Mouse (Mus musculus) liver, embryonic 16.5 days (tissue): ENCODE data around the gene Trpm1. TPM values are rescaled to one million over a fixed set of nuclear protein-coding genes. Genes with fewer than 3 reads are reported as not detected.

Source experiments
- ATAC-seq: fragments of 200-750 bp; cut with Nextera tagmentation; 2 replicates; pipeline ENCODE4 v1.8.0; 2017; ENCODE audit warnings: low read depth, mild to moderate bottlenecking, moderate number of reproducible peaks, moderate library complexity
- H3K27ac ChIP-seq: fragments of 300-500 bp; sonication (generic); 2 replicates; pipeline ENCODE4 v1.5.1; 2014; ENCODE audit warnings: mild to moderate bottlenecking, low read length
- H3K27me3 ChIP-seq: fragments of 300-500 bp; sonication (generic); 2 replicates; pipeline ENCODE4 v1.6.1; 2014; ENCODE audit warnings: low read depth, low read length, mixed read lengths; ENCODE audit not compliant: control insufficient read depth, insufficient read depth
- H3K36me3 ChIP-seq: fragments of 300-500 bp; sonication (generic); 2 replicates; pipeline ENCODE4 v1.6.1; 2014; ENCODE audit warnings: mild to moderate bottlenecking; ENCODE audit not compliant: control insufficient read depth, insufficient read depth
- H3K4me1 ChIP-seq: fragments of 300-500 bp; sonication (generic); 2 replicates; pipeline ENCODE4 v1.6.1; 2014; ENCODE audit warnings: low read depth, low read length, mixed read lengths; ENCODE audit not compliant: control insufficient read depth
- H3K4me2 ChIP-seq: fragments of 300-500 bp; sonication (generic); 2 replicates; pipeline ENCODE4 v1.6.1; 2014; ENCODE audit warnings: low read depth, low read length, mixed read lengths
- H3K4me3 ChIP-seq: fragments of 300-500 bp; sonication (generic); 2 replicates; pipeline ENCODE4 v1.5.1; 2014; ENCODE audit warnings: low read depth, mild to moderate bottlenecking, low read length
- H3K9ac ChIP-seq: fragments of 300-500 bp; sonication (generic); 2 replicates; pipeline ENCODE4 v1.6.1; 2014; ENCODE audit warnings: low read depth, low read length
- H3K9me3 ChIP-seq: fragments of 300-500 bp; sonication (generic); replicated peaks from 2 replicates; pipeline ENCODE4 v1.6.1; 2016; ENCODE audit warnings: low read length; ENCODE audit not compliant: control insufficient read depth
- WGBS: fragments of 180-500 bp; shearing (Covaris S2); extraction: QIAGEN DNeasy Blood & Tissue Kit; methylation state at CpG from one replicate; pipeline ENCODE4 v1.1.7; 2014; ENCODE audit not compliant: insufficient replicate concordance; 5-methylcytosine and 5-hydroxymethylcytosine counted together
- polyA plus RNA-seq: library from polyadenylated mRNA; unstranded; fragments of >200 nt; fragmentation: Nextera tagmentation; extraction: Ambion mirVana; gene quantifications from 2 replicates; pipeline ENCODE4 v1.2.1, GENCODE M21; 2015

The Trpm1 gene
- polyA plus RNA-seq, 1 experiment from 2014 or later: not detected

DNA sequence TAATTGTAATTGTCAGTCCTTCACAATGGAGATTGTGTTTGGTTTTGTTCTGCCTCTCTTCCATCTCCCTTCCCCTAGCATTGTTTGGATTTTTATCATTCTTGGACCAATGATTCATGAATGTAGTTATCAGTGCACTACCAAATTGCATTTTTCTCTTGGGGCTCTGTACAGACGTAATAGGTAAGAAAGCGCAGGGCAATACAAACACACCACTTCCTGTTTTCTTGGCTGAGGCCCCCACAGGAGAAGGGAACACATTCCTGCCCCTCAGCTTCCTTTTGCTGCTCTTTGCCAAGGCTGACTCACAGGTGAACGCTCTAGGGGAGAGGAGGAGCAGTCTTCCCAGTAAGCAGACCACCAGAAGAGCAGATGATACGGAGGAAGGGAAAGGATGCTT lies 96.1 kb downstream of the Trpm1 start:
- ATAC-seq: no peak
- WGBS: 17% methylated on average over 4 of the region's 4 CpGs
- H3K27ac ChIP-seq: no peak overlapping the region
- no peak overlapping the region for H3K9ac ChIP-seq
- no peaks in the 10 kb centered on the region for H3K4me1 ChIP-seq
- no peaks in the 10 kb centered on the region for H3K27me3 ChIP-seq
- H3K9me3 ChIP-seq: no peaks in the 10 kb centered on the region
- no peak overlapping the region for H3K4me2 ChIP-seq
- no peaks in the 10 kb centered on the region for H3K36me3 ChIP-seq
- no peak overlapping the region for H3K4me3 ChIP-seq

DNA sequence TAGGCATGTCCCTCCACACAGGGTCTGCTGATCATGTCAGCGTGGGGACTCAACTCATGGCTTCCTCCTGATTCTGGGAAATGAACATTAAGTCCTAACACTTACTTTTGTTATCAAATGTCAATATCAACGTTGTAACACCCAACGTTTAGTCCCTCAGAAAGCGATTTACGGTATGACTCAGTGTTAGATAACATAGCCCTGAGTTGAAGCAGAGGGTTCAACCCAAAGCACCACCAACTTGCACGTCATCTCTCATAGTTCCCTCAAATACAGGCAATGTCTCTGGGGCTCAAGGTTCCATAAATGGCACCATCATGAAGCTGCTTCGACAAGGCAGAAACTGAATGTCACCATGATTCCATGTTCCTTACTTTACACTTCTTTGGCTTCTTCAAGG lies 96.8 kb downstream of the Trpm1 start:
- Histone ChIP-seq H3K9me3 (no peaks in the 10 kb centered on the region), H3K4me3 (no peak overlapping the region), H3K36me3 (no peaks in the 10 kb centered on the region), H3K4me2 (no peak overlapping the region), H3K4me1 (no peaks in the 10 kb centered on the region), H3K9ac (no peak overlapping the region), H3K27me3 (no peaks in the 10 kb centered on the region), H3K27ac (no peak overlapping the region)
- WGBS: 61% methylated on average over 7 of the region's 7 CpGs
- ATAC-seq: no peak

DNA sequence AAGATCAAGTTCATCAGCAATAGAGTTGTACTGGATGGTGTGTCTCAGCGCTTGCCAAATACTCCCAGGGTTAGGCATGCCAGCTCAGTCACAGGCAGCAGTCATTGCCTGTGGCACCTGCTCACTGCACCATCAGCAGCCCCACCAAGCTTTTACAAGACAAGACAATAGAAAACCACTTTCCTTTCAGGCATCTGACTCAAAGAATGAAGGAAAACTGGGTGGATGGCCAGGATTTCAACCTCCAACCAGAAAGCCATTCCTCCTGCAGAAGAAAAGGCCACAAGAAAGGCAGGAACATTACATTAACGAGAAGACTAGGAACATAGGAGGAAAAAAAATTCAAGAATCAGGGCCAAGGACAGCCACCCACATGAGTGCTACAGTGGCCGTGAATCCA lies 100.1 kb downstream of the Trpm1 start:
- no peaks in the 10 kb centered on the region for H3K9me3 ChIP-seq
- no peaks in the 10 kb centered on the region for H3K4me1 ChIP-seq
- H3K9ac ChIP-seq: no peak overlapping the region
- ATAC-seq: no peak
- H3K4me3 ChIP-seq: no peak overlapping the region
- no peak overlapping the region for H3K4me2 ChIP-seq
- WGBS: 58% methylated on average over 3 of the region's 3 CpGs
- no peaks in the 10 kb centered on the region for H3K36me3 ChIP-seq
- no peak overlapping the region for H3K27ac ChIP-seq
- no peaks in the 10 kb centered on the region for H3K27me3 ChIP-seq

DNA sequence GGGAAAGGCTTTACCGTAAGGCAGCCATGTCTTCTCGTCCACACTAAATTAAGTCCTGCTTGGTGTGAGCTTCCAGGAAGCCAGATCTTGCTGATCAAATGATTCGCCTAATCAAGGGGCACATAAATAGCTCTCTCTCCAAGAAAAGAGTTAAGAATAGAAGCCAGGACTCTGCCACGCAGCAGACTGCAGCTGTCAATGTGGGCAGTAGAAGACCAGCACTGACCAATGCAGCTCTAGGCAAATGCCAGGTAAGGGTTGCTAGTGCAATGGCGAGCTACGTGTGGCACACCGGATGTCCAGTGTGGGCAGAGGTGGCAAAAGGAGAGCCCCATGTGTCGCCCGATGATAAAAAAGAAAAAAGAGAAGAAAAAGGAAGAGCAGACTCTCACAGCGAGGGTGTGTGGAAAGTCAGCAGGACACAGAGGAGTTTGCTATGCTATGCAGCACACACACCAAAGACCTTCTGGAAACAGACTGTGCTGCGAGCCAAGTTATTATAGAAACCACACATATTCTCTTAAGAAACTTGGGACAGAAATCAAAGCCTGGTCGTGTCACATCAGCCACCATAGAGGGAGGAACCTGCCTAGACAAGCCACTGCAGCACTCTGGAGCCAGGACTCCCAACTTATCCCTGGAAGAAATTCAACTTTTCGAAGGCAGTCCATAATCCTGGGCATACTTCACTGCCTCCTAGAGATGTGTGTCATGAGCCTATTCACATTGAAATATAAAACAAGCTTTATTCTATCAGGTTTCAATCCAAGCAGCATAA lies 112.1 kb downstream of the Trpm1 start:
- Histone ChIP-seq H3K36me3 (no peaks in the 10 kb centered on the region), H3K9ac (no peak overlapping the region), H3K27me3 (peaks cover 16% of the 10 kb centered on the region), H3K4me2 (no peak overlapping the region), H3K9me3 (no peaks in the 10 kb centered on the region), H3K4me1 (no peaks in the 10 kb centered on the region), H3K27ac (no peak overlapping the region), H3K4me3 (no peak overlapping the region)
- 61% methylated on average over 13 of the region's 13 CpGs for WGBS
- ATAC-seq: no peak

DNA sequence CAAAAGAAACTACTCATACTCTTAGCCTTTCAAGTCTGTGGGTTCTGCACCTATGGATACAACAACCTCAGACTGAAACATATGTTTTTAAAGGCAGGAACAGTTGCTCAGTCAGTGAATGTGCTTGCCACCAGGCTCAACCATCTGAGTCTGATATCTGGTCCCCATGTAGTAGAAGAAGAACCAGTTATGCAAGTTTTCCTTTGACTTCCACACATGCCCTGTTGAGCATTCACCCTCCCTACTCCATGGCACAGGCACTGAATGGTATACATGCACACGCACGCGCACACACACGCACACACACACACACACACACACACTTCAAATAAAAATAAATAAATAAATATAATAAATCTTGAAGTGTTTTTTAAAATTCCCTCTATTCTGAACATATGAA lies 113.0 kb downstream of the Trpm1 start:
- 82% methylated on average over 4 of the region's 4 CpGs for WGBS
- H3K4me2 ChIP-seq: no peak overlapping the region
- H3K9ac ChIP-seq: no peak overlapping the region
- H3K4me1 ChIP-seq: no peaks in the 10 kb centered on the region
- H3K27me3 ChIP-seq: peaks cover 16% of the 10 kb centered on the region
- no peak overlapping the region for H3K4me3 ChIP-seq
- no peaks in the 10 kb centered on the region for H3K36me3 ChIP-seq
- H3K27ac ChIP-seq: no peak overlapping the region
- ATAC-seq: no peak
- H3K9me3 ChIP-seq: no peaks in the 10 kb centered on the region

DNA sequence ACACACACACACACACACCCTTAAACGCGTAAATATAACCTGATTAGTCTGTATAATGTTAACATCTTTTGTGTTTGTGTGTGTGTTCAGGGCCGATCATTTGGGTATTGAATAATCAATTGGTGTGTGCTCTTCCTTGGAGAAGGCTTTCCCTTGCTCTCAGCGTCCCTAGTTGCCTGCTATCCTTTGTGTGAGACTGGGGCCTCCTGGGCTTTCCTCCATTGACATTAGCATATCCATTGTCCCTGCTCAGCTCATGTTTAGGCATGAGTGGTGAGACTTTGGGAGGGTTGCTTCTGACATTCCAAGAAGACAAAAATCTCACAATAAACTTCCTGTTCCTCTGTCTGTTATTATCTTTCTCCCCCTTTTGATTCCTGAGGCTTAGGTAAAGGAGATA lies 118.3 kb downstream of the Trpm1 start:
- 46% methylated on average over 4 of the region's 4 CpGs for WGBS

DNA sequence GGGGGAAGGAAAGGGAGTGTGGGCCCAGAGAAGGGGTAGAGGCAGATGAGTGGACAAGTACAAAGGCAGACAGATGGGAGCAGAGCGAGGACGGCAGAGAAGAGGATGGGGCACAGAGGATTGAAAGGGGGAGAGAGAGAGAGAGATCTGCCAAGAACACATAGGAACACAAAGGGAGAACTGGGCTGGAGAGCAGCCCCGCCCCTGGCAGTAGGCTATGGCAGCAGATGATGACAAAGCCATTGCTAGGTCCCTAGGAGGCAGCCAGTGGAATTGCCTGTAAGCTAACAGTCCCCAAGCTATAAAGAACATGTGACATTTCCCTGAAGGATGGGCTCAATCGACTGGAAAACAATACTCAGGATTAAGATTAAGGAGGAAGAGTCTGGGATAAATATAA lies 121.9 kb downstream of the Trpm1 start:
- no peak overlapping the region for H3K4me2 ChIP-seq
- no peaks in the 10 kb centered on the region for H3K4me1 ChIP-seq
- H3K27me3 ChIP-seq: no peaks in the 10 kb centered on the region
- H3K36me3 ChIP-seq: no peaks in the 10 kb centered on the region
- H3K9me3 ChIP-seq: no peaks in the 10 kb centered on the region
- H3K27ac ChIP-seq: no peak overlapping the region
- no peak for ATAC-seq
- H3K9ac ChIP-seq: no peak overlapping the region
- H3K4me3 ChIP-seq: no peak overlapping the region
- 54% methylated on average over 4 of the region's 4 CpGs for WGBS

More for the DNA sequence above, 118.3 kb downstream of the Trpm1 start:
- H3K9me3 ChIP-seq: no peaks in the 10 kb centered on the region
- no peak overlapping the region for H3K4me2 ChIP-seq
- H3K27me3 ChIP-seq: peaks cover 16% of the 10 kb centered on the region
- H3K4me1 ChIP-seq: no peaks in the 10 kb centered on the region
- no peak for ATAC-seq
- H3K9ac ChIP-seq: no peak overlapping the region
- H3K36me3 ChIP-seq: no peaks in the 10 kb centered on the region
- H3K4me3 ChIP-seq: no peak overlapping the region
- H3K27ac ChIP-seq: no peak overlapping the region

DNA sequence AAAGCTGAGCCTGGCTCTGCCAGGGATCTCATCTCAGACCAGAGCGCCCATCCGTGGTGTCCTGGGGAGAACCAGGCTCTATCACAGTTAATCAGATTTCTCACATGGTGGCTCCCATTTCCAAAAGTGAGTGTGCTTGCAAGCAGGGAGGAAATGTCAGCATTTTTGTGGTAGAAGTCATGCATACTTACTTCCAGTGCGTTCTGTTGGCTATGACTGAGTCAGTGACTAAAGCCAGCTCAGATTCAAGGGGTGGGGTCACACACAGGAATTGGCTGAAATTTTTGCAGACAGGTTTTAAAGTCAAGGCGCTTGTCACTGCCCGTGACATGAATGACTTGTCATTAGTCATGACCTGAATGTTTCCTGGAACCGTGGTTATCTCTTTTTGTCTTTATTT lies 123.3 kb downstream of the Trpm1 start:
- WGBS: 29% methylated on average over 6 of the region's 6 CpGs
- Histone ChIP-seq H3K27me3 (no peaks in the 10 kb centered on the region), H3K9me3 (no peaks in the 10 kb centered on the region), H3K36me3 (no peaks in the 10 kb centered on the region), H3K9ac (no peak overlapping the region), H3K27ac (no peak overlapping the region), H3K4me1 (no peaks in the 10 kb centered on the region), H3K4me2 (no peak overlapping the region), H3K4me3 (no peak overlapping the region)
- ATAC-seq: no peak

DNA sequence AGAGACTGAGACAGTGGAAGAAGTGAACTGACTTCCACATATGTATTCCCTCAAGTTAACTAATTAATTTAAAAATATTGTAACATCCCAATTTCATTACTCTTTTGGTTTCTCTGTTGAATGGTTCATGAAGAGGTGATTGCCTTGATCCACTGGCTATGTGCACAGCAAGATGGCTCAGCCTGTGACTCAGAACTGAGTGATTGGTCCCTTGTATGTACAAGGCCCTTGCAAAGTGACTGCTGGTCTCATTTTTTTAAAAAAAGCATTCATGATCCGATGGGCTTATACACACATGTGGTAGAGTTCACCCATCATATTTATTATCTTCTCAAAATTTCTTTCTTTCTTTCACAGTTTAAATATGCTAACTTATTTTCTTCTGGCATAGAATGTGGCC lies 124.9 kb downstream of the Trpm1 start:
- no peaks in the 10 kb centered on the region for H3K36me3 ChIP-seq
- H3K4me1 ChIP-seq: no peaks in the 10 kb centered on the region
- H3K9ac ChIP-seq: no peak overlapping the region
- H3K27me3 ChIP-seq: no peaks in the 10 kb centered on the region
- no peak overlapping the region for H3K4me2 ChIP-seq
- no peak overlapping the region for H3K4me3 ChIP-seq
- H3K9me3 ChIP-seq: no peaks in the 10 kb centered on the region
- 49% methylated on average over 1 of the region's 1 CpGs for WGBS
- H3K27ac ChIP-seq: no peak overlapping the region
- ATAC-seq: no peak
